Mouse (Mus musculus) G1E (cell line): Measurements from ENCODE around the gene Anxa5.

Experiments used
- CTCF ChIP-seq: IDR thresholded peaks from 2 replicates; pipeline ENCODE4 v1.5.1; 2012; ENCODE audit warnings: low read depth, low read length, inconsistent platforms, mixed read lengths
- GATA1 ChIP-seq: IDR thresholded peaks from 2 replicates; pipeline ENCODE4 v1.6.1; 2012; ENCODE audit warnings: borderline replicate concordance, low read length, inconsistent platforms, mixed read lengths
- POLR2AphosphoS5 ChIP-seq: IDR thresholded peaks from 2 replicates; pipeline ENCODE4 v1.6.1; 2012; ENCODE audit warnings: low read depth, low read length, inconsistent platforms; ENCODE audit not compliant: insufficient replicate concordance
- TAL1 ChIP-seq: conservative IDR thresholded peaks from 2 replicates; pipeline ENCODE4 v1.6.1; 2012; ENCODE audit warnings: low read depth, low read length, inconsistent platforms, mixed read lengths

DNA sequence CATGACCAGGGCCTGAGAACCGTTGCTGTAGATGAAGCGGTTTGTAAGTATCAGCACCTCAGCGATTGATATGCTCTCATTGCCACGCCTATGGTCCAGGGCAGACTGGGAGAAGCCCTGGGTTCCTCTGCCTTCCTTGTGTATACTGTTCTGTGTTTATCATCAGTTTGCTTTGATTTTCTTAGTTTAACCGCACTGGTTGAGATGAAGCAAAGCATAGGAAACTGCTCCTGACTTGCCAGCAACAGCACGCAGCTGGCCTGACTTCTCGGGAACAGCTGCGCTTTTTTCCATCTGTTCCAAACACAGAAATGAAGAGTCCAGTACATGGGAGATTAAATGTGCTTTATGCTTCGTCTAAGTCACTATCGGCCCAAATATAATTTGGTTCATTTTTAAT, 75.0 kb downstream of the Anxa5 start:
- TF ChIP-seq CTCF: no peak
- TF ChIP-seq POLR2AphosphoS5: no peak
- TF ChIP-seq GATA1: no peak
- TF ChIP-seq TAL1: no peak
